Mouse (Mus musculus) G1E (cell line): ENCODE measurements around the gene Brat1.

Source experiments
- CTCF ChIP-seq: IDR thresholded peaks from 2 replicates; pipeline ENCODE4 v1.5.1; 2012; ENCODE audit warnings: low read depth, low read length, inconsistent platforms, mixed read lengths
- GATA1 ChIP-seq: IDR thresholded peaks from 2 replicates; pipeline ENCODE4 v1.6.1; 2012; ENCODE audit warnings: borderline replicate concordance, low read length, inconsistent platforms, mixed read lengths
- POLR2AphosphoS5 ChIP-seq: IDR thresholded peaks from 2 replicates; pipeline ENCODE4 v1.6.1; 2012; ENCODE audit warnings: low read depth, low read length, inconsistent platforms; ENCODE audit not compliant: insufficient replicate concordance
- TAL1 ChIP-seq: conservative IDR thresholded peaks from 2 replicates; pipeline ENCODE4 v1.6.1; 2012; ENCODE audit warnings: low read depth, low read length, inconsistent platforms, mixed read lengths

- peak; percentile 67; the same call in 1 of the 2 replicates for TF ChIP-seq CTCF
- no peak for TF ChIP-seq TAL1
- TF ChIP-seq GATA1: no peak
- no peak for TF ChIP-seq POLR2AphosphoS5
Measured at GRCm38 (mm10) chr5:140749062-140749875, 44.5 kb downstream of the Brat1 start.
